Mouse (Mus musculus) layer of hippocampus, adult 9-11 months (tissue): Measurements from ENCODE around the gene Ercc6l2.
"Not testable (repeated sequence)": the region's sequence is repeated elsewhere in the genome, so short reads cannot be mapped to it uniquely, and the experiment has no call there.

Experiments used
- DNase-seq: peaks from one replicate; pipeline ENCODE4 v3.0.0; 2022

Gene Ercc6l2

DNA sequence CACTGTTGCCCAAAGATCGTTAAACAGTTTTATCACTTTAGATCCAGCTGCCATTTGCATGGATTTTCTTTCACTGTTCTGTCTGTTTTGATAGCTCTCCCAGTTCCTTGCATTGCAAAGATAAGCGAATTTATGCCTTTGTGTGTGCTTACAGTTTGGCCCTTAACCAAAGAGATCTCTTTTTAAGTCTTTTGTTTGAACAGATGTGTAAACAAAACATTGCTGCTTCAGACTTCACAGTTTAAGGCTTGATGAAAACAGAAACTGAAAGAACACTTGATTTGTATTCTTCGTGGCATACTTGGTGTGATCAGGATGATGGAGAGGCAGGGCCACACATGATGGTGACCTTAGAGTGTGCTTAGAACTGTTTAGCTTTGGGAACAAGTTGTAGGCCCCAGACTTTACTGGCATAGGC is 70.5 kb downstream of the Ercc6l2 start:
- DNase-seq: no peak

DNA sequence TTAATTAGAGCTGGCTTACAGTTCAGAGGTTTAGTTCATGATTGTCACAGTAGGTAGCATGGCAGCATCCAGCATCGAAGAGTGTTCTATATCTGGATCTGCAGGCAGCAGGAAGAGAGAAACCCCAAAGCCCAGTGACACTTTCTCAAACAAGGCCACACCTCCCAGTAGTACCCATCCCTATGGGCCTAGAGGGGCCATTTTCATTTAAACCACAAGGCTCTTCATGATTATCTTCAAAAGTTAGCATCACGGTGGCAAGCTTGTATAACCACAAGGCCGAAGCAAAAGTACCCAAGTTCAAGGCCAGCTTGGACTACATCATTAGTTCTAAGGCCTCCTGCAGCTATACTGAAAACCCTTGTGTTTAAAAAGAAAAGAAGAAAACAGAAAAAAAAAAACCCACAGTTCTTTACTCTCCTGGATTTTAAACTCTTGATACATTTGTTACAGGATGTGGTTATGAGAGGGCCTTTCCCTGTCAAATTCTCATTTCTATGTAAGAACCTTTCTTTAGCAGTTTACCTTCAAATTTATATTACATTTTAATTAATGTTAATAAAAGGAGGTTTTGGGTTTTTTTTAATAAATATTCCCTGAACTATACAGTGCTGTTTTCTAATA is 71.5 kb downstream of the Ercc6l2 start:
- DNase-seq: no peak

DNA sequence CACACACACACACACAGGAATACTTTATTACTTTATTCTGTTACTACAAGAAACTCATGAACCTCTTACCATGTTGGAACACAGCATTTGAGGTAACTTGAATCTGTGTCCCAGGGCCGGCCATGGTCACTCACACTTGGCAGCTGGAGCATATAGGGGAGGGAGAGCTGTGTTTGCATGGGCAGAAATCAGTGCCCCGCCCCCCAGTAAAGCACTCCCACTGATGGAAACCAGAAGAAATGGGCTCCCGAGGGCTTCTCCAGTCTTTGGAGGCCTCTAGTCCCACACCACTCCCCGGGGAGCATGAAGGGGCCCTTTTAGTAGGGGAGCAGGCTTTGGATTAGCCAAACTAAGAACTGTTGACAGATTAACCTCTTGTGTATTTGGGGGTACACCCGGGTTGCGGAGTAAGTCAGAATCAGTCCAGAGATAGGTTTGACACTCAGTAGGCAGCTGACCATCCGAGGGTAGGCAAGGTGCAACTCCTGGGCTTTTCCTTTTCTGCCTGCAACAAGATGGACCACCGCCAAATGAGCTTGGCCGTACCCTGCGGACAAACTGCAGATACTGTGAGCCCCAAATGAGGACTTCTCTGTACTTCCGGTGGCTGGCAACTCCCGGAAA is 85.8 kb downstream of the Ercc6l2 start:
- no peak for DNase-seq

DNA sequence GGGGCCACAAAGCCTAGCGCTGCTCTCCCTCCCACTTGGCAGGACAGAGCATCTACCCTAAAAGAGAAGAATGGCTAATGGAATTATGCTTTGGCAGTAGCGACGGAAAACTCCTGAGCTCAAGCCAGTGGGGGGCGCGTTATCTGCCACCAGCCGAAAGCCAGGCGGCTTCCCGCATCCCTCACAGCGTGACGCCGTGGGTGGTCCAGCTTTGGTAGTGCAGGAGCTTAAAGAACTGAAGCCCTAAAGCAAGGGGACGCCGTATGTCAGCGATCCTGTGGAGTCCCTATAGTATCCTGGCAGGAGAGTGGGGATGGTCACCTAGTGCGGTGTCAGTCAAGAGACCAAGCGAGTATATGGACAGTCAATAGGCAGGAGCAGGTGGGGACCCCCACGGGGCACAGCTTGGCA is 86.3 kb downstream of the Ercc6l2 start:
- peak; percentile 66 for DNase-seq

DNA sequence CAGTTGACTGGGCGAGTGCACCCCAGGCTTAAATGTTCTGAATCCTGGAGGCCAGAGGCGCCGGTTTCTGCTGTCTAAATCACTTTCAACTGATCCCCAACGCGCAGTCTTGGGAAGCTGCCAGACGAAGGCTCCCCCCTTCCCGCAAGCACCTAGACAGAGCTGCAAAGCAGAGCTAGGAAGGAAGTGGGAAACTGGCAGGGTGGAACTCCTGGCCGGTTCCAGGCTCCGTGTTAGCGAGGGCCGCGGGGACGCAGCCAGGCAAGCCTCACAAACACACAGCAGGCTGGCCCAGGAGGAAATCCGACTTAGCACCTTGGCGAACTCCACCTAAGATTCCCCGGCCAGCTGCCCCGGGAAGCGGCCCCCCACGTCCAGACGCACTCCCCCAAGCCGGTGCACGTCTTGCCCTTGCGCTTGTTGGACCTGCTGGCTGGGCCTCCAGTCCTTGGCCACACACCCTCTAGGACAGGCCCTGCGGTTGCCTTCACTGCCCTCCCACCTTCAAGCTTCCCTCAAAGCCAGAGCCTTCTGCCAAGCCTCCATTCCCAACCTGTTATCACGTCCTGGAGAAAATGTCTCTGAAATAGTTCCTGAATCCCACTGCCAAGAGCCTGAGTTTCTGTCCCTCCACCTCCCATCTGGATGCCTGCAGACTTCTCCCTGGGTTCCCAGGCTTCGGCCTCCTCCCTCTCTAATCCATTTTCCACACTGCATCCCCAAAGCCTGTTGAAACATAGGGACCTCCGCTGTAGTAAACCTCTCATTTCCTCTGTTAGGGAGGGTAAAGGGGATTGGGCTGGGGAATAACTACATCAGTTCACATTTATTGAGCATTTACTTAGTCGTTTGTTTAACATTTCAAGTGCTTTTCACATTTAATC is 86.9 kb downstream of the Ercc6l2 start:
- DNase-seq: peak; percentile 14

DNA sequence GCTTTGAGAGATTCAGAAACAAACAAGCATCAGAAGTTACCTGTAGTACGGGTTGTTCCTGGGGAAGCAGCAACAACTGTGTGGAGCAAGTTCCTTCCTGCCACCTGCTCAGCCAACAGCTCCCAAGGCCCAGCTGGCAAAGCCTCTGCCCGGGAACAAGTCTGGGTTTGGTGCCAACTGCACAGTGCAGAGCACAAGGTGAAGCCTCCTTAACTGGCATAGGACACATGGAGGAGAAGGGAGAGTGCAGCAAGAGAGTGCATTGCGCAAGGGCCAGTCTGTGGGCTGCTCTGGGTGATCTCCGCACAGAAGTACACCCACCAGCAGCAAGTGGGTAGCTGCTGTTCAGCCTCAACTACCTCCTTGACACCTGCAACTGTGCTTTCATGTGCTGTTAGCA is 91.5 kb downstream of the Ercc6l2 start:
- DNase-seq: no peak

DNA sequence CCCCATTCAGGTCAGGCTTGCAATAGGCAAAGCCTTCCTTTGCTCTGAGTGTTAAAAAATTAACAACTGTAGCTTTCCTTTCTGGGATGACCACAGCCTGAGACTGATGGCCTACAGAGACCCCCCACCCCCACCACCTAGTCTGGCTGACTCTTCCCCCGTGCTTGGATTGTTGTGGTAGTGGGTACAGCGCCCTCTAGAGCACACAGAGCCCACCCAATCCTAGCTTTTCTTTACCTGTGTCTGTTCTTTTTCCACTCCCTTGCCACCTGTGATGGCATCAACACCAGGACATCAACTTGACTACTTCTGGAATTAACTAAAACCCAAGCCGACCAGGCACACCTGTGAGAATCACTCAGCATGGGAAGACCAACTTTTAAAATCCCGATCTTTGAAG is 92.4 kb downstream of the Ercc6l2 start:
- DNase-seq: no peak

DNA sequence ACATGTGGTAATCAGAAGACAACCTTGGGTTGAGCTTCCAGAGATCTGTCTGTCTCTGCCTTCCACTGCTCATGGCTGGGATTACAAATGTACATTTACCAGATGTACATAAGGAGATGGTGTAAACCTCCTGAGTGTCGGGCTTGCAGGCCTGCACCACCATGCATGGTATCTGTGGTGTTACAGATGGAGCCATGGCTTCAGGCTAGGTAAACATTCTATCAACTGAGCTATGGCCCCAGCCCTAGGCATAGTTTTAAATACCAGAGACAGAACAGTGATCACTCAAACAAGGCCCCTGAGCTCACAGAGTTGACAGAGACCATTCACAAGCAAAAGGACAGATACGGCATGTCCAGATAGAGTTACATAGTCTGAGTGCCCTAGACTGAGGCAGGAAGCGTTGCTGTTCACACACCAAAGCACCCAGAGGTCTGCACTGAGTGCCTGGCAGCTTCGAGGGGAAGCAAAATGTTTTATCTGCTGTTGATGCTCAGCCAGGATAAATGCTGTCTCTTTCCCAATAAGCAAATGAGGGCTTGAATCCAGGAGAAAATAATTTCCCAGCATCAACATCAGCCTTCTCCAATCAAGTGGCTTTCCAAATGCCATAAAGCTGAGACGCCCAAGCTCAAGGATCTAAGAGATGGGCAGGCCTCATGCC is 95.2 kb downstream of the Ercc6l2 start:
- DNase-seq: no peak

DNA sequence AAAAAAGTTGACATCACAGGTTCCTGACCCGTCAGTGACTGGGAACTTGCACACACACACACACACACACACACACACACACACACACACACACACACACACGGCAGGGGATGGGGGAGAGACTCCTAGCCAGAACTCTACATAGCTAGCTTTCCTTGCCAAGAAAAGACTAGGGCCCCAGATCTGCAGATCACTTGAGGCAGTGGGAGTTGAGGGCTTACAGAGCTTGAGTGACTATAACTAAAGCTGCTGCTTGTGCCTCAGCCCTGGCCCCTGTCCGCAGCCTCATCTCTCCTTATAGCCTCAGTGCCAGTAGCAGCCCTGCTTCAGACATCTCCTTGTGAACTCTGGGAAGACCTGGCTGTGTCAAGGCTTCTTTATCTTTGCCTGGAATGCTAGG is 96.6 kb downstream of the Ercc6l2 start:
- DNase-seq: no peak

DNA sequence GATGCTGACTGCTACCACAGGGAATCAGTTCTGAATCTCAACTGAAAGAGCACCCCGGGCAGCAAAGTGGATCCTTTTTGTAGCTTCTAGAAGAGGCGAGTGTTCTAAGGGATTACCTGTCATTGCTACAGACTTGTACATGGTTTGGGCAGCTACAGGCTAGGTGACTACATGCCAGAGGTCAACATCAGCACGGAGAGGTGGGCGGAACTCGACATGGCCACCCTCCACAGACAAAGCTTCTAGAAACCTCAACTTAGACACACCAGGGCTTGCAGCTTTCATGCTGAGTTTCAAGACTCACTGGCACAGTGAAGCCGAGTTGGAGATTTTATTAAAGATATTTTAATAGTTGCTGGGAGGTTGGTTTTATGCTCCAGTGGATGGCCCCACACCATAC is 98.1 kb downstream of the Ercc6l2 start:
- no peak for DNase-seq

DNA sequence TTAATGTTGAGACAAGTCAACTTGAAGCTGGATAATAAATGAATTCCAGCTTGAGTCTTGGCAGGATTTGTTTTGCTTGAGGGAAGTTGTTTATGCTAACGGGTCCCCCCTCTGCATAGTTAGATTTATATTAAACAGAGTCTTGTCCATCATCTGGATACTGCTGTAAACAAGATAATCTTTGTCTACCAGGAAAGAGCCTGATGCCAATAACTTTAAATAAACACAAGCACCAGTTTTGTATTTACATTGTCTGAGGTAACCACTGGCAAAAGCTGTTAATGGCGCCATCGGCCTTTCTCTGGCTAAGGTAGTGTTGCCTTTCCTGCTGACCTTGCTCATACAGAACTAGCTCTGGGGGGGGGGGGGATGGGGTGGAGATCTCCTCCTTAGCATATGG is 100.1 kb downstream of the Ercc6l2 start:
- no peak for DNase-seq

DNA sequence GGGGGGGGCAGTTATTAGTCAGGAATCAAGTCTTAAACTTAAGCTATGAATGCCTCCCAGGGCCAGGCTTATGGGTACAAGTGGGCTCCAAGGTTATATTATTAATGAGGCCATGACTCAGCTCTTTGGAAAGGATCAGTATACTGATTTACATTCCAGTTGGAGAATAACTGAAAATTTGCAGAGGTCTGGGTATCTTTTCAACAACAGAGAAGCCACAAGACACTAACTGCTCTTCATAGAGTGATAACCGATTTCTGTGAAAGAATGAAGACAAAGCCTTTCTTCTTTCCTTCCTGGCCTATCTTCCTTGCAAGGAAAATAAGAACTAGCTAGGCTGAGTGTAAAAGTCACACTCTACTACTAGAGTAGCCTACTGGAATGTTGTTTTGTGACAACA is 100.6 kb downstream of the Ercc6l2 start:
- DNase-seq: no peak

DNA sequence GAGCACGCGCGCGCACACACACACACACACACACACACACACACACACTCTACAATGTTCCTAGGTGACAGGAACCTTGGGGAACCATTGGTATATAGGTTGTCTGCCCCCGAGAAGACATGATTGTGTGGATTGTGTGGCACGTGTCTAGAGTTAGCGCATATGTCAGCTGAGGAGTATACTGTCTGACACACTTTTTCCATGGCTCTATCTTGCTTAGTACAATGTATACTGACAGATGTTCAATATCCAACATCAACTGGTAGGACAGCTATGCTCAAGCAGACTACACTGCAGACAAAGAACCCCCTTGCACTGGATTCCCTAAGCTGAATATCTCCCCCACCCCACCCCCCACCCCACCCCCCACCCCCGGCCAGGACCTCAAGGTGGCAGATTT is 101.5 kb downstream of the Ercc6l2 start:
- DNase-seq: no peak

DNA sequence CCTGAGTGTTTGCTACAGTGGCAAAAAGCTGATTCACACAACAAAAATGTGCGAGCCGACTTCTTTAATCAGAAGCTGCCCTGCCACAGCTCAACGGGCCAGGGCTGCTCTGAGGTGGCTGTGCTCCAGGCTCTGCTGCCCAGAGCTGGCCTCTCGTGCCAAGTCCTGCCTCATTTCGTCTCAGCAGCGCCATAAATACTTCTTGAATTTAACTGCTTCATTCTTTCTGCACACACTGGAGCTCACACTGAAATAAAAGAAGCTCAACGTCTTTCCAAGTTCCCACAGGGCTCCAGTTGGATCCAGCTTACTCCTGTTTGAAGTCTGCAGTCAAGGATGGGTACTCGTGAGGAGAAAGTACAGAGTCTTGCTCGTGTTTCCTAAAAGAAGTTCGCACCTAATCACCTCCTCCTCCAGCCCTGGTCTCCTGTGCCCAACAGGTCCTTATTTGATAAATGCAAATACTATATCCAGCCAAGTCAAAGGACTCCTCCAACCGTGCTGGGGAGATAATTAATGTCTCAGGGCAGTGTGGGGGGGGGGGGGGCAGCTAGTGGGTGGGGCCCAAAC is 102.2 kb downstream of the Ercc6l2 start:
- peak; percentile 72 for DNase-seq

DNA sequence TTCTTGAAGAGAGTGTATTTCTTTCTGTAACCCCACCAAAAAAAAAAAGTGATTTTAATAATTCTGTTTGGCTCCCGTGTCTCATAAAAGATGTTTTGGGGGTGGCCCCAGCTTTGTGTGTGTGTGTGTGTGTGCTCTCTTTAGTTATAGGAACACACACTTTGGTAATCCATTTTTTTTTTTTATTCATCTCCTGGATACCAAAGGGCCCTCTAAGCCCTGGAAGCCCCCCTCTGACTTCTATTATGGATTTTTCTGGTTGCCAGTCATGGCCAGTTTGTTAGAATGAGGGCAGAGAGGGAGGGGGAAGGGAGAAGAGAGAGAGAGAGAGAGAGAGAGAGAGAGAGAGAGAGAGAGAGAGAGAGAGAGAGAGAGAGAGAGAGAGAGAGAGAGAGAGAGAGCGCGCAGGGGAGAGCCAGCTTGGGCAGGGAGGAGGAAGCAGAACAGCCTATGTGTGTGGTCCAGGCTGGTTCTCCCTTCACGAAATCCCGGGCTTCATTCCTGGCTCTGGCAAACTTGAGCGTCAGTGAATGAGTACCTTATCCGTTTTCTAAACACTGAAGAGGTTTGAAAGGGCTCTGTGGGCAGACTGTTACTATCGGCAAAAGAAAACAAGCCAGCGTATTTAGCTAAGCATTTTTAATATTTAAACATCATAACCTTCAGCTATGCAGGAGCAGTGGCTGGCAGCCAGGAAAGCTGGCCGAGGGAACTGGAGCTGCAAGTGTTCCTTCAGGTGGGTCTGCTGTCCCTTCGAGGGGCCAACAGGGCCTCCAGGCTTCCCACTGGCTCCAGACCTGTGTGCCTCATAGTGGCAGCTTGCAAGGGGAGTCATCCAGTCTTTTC is 103.0 kb downstream of the Ercc6l2 start:
- peak; percentile 38 for DNase-seq

DNA sequence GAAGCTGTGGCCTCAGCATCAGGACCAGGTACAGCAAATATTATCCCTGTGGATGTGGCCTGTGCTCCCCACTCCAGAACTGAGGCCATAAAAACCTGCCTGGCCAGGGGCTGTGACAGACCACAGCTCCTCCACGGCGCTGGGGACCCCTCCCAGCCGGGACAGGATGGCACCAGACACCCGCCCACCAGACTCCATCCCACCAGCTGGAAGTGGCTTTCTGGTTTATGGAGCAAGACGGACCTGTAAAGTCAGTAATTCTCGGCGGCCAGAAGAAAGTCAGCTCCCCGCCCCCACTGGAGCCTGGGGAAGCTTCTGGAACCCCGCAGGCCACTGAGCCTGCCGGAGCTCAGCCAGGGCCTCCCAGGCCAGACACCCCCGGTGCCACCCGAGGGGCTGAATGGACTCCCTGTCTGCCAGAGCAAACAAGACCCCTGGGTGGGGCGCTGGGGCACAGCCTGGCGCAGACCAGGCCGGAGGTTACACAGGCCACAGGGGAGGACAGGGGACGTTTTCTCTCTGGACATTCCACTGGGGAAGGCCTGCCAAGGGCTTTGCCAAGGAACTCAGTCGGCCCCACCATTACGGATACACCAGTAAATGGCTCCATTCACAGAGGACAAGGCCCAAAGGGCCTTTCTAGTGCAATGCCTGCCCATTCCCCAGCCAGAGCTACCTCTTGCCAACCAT is 103.8 kb downstream of the Ercc6l2 start:
- DNase-seq: peak; percentile 91

DNA sequence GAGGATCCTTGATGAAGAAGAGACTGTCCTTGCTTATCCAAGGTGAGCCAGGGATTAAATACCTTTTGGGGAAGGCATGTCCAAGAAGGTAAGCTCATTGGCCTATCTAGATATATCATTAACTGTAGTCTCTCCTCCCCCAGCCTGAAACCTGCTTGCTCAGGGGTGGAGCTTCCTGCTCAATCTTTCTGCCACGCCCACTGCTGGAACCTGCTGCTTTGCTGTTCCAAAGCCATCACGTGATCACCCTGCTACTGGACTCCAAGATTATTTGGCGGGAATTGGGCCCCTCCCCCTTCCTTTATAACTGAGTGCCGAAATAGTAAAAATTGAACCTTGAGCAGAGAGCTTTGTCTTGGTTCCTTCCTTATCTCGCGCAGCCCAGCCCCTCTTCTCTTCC is 109.0 kb downstream of the Ercc6l2 start:
- not testable (repeated sequence) for DNase-seq

DNA sequence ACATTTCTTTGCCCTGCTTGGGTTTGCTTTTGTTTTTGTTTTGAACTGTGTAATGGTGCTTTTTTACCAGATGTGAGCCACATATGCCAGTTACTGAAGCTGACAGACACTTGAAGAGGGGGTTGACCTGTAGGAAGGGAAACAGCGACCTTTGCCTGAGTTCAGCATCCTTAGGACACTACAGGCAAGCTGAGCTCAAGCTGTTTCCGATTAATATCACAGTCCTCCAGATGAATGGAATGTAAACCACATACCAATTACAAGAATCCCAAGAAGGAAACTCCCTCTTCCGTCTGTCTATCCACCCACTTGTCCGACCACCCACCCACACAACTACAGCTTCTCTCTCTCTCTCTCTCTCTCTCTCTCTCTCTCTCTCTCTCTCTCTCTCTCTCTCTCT is 112.3 kb downstream of the Ercc6l2 start:
- no peak for DNase-seq

DNA sequence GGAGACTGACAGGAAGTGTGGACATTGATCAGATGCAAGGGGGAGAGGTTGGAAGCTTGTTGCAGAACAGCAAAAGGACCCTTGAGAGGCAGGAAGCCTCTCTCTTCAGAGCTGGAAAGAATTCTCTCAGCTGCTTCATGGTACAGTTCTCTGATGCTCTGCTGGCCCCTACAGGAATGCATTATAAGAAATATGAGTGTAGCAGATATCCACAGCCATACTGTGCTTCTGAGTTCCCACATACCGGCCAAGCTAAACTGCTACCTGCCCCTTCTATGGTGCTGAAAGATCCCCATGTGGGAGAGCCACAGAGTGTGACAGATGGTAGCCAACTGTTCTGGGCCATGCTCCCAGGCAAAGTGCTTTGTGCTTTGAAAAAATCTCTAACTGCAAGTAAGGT is 114.3 kb downstream of the Ercc6l2 start:
- peak; percentile 54 for DNase-seq

DNA sequence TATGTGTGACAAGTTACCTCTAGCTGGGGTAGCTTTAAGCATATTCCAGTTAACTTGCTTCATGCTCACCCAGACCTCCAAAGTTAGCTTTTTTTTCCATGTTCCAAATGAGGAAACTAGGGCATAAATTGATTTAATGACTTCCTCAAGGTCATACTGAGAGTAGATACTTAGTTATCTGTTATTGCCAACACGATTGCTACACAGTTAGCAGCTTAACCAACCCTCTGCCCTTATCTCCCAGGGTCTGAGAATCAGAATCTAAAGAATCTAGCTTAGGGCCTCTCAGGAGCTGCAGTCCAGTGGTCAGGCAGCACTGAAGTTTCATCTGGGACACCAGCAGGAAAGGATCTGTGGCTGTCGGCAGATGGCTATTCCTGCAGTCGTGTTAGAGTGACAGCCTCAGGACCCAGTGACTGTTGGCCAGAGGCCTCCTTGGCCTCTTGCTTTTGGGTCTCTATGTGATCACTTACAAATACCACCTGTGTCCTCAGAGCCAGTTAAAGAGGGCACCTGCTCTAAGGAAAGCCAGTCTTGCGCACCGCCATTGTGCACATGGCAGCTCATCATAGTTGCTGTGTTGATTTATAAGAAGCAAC is 115.0 kb downstream of the Ercc6l2 start:
- no peak for DNase-seq

DNA sequence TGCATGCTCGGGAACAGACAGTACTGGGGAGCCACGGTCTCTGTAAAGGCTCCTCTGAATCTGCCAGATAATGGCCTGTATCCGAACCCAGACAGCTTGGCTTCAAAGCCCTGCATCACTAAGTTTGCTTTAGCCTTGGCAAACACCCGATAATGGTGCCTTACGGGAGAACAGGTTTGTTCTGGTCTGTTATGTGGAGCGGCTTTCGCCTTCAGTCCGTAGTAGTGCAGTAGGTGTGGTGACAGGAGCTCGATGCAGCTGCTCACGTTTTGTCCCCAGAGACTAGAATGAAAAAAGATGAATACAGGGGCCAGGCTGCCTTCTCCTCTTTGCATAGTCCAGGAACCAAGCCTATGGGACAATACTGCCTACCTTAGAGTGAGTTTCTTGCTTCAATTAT is 115.5 kb downstream of the Ercc6l2 start:
- DNase-seq: no peak
